Mouse (Mus musculus) cerebellum, adult 2 months (tissue): ENCODE results near the gene Tead4.

ENCODE experiments used
- CTCF ChIP-seq: fragments of 200-500 bp; IDR thresholded peaks from 2 replicates; pipeline ENCODE4 v1.5.1; 2011; ENCODE audit warnings: low read depth, mild to moderate bottlenecking, control low read depth, low read length, moderate library complexity, borderline replicate concordance; ENCODE audit not compliant: insufficient read depth
- POLR2A ChIP-seq: fragments of 200-500 bp; IDR thresholded peaks from 2 replicates; pipeline ENCODE4 v1.6.1; 2011; ENCODE audit warnings: low read length, control low read depth, borderline replicate concordance; ENCODE audit not compliant: insufficient read depth

DNA sequence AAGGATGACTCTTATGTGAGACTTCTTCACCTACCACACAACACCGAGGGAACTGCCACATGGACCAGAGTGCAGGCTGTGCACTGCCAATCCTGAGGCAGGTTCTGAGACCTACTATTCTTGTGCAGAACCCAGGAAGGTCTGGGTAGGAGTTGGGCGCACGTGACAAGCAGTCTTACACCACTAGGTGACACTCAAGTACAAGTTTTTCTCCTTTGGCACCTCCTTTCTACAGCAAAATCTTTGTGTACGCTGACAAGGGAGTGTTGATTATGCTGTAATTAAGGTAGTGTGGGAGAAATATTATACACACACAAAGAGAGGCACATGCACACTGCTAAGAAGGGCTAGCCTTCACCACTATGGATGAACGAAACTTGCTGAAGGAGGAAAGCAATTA is 66.4 kb downstream of the Tead4 start:
- TF ChIP-seq POLR2A: no peak
- peak; percentile 87 for TF ChIP-seq CTCF
